Mouse (Mus musculus) c-Kit-negative CD71-positive TER-119-positive erythroid progenitor cells, embryonic 14.5 days (primary cell): Measurements from ENCODE around the gene Wbp2.

Experiments
- DNase-seq: peaks from one replicate; pipeline ENCODE4 v3.0.0-alpha.2; 2013; ENCODE audit warnings: low read depth, low spot score

Gene Wbp2

GRCm38 (mm10) chr11:116091591-116091990 lies 4.8 kb upstream of the Wbp2 start:
- DNase-seq: no peak

GRCm38 (mm10) chr11:116089545-116089944 lies 2.8 kb upstream of the Wbp2 start:
- no peak for DNase-seq

- DNase-seq: no peak
Measured at GRCm38 (mm10) chr11:116088741-116089394, 2.1 kb upstream of the Wbp2 start.

GRCm38 (mm10) chr11:116088188-116088587 lies 1.4 kb upstream of the Wbp2 start:
- no peak for DNase-seq

GRCm38 (mm10) chr11:116087194-116088130 lies 667 bp upstream of the Wbp2 start:
- peak; percentile 73 for DNase-seq

- DNase-seq: peak; percentile 64
Measured at GRCm38 (mm10) chr11:116084166-116084565, 2.6 kb downstream of the Wbp2 start.

GRCm38 (mm10) chr11:116083096-116083672 lies 3.6 kb downstream of the Wbp2 start:
- no peak for DNase-seq

- DNase-seq: peak; percentile 60
Measured at GRCm38 (mm10) chr11:116081081-116081480, 5.7 kb downstream of the Wbp2 start.

- DNase-seq: no peak
Measured at GRCm38 (mm10) chr11:116079511-116079910, 7.3 kb downstream of the Wbp2 start.

GRCm38 (mm10) chr11:116078676-116079320 lies 8.0 kb downstream of the Wbp2 start:
- no peak for DNase-seq

GRCm38 (mm10) chr11:116078221-116078620 lies 8.6 kb downstream of the Wbp2 start:
- no peak for DNase-seq

- DNase-seq: peak; percentile 72
Measured at GRCm38 (mm10) chr11:116077446-116078204, 9.2 kb downstream of the Wbp2 start, which contains the start of gene Unc13d. Unc13d (minus strand) TSS chr11:116077961.

- DNase-seq: peak; percentile 42
Measured at GRCm38 (mm10) chr11:116076836-116077235, 10.0 kb downstream of the Wbp2 start.

GRCm38 (mm10) chr11:116076266-116076540 lies 10.6 kb downstream of the Wbp2 start:
- DNase-seq: no peak

- no peak for DNase-seq
Measured at GRCm38 (mm10) chr11:116075539-116076265, 11.1 kb downstream of the Wbp2 start.

GRCm38 (mm10) chr11:116074436-116074991 lies 12.3 kb downstream of the Wbp2 start:
- DNase-seq: no peak

- DNase-seq: no peak
Measured at GRCm38 (mm10) chr11:116072608-116073007, 14.2 kb downstream of the Wbp2 start.

- peak; percentile 55 for DNase-seq
Measured at GRCm38 (mm10) chr11:116071510-116071909, 15.3 kb downstream of the Wbp2 start.

- DNase-seq: no peak
Measured at GRCm38 (mm10) chr11:116065345-116065744, 21.4 kb downstream of the Wbp2 start.

- no peak for DNase-seq
Measured at GRCm38 (mm10) chr11:116064187-116064867, 22.5 kb downstream of the Wbp2 start.
